Mouse (Mus musculus) brain, embryonic 14.5 days (tissue): ENCODE results near the gene Yipf2.

Experiments
- CTCF ChIP-seq: fragments of 200-500 bp; IDR thresholded peaks from 2 replicates; pipeline ENCODE4 v1.5.1; 2012; ENCODE audit warnings: inconsistent platforms, mild to moderate bottlenecking, moderate library complexity, borderline replicate concordance; ENCODE audit not compliant: insufficient read depth, insufficient read length; ENCODE audit errors: extremely low read depth
- POLR2A ChIP-seq: fragments of 200-500 bp; IDR thresholded peaks from 2 replicates; pipeline ENCODE4 v1.6.1; 2012; ENCODE audit warnings: mild to moderate bottlenecking, inconsistent platforms, borderline replicate concordance; ENCODE audit not compliant: poor library complexity, insufficient read depth, insufficient read length, severe bottlenecking; ENCODE audit errors: extremely low read depth

GRCm38 (mm10) chr9:21557556-21557955, 35.1 kb downstream of the Yipf2 start:
- no peak for TF ChIP-seq CTCF
- no peak for TF ChIP-seq POLR2A
